Mouse (Mus musculus): ENCODE measurements around the gene Ndufs6. TPM values are rescaled to one million over a fixed set of nuclear protein-coding genes. Genes with fewer than 3 reads are reported as not detected.

The Ndufs6 gene
- total RNA-seq, 1 experiment from 2014 or later = 425 TPM

DNA sequence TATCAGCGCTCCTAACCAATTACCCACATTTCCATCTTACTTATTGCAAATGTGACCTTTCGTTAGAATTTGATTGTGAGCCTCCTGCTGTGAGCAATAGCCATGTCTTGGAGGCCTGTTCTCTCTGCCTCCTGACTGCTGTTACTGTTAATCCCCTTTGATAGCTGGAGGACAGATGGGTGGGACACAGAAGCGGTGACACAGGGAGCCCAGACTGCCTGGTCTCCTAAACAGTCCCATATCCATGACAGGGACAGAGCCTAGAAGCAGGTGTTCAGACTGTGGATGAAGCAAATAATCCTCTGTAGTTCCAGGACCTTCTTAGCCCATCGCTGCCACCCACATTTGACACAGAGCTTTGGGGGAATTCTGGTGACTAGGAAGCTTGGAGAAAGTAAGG is 21.9 kb downstream of the Ndufs6 start:
- DNase-seq = no peak

- DNase-seq = no peak
Observed at GRCm38 (mm10) chr13:73306085-73306410, 22.3 kb downstream of the Ndufs6 start.

- no peak for DNase-seq
Observed at GRCm38 (mm10) chr13:73305398-73306084, 22.8 kb downstream of the Ndufs6 start.

- no peak for DNase-seq
Observed at GRCm38 (mm10) chr13:73304729-73305128, 23.6 kb downstream of the Ndufs6 start.

- DNase-seq = no peak
Observed at GRCm38 (mm10) chr13:73299322-73299721, 29.0 kb downstream of the Ndufs6 start.

DNA sequence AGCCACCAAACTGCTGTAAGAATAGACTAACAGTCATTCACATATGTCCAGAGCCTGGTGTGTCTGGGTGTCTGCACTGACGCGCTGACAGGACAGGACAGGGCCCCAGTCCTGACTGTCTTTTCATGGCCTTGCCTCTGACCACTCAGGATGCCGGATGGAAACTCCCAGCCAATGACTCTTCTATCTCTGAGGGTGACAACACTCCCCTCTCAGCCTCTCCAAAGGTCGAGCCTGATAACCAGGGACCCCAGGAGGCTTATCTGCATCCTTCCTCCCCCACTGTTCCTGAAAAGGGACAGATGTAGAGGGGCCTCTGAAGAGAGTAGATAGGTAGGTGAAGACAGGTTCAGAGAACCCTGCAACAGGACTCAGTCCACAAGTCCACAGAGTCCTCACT is 29.6 kb downstream of the Ndufs6 start:
- no peak for DNase-seq

- DNase-seq = no peak
Observed at GRCm38 (mm10) chr13:73291102-73291501, 37.2 kb downstream of the Ndufs6 start.

- DNase-seq = no peak
Observed at GRCm38 (mm10) chr13:73290206-73290605, 38.1 kb downstream of the Ndufs6 start.

DNA sequence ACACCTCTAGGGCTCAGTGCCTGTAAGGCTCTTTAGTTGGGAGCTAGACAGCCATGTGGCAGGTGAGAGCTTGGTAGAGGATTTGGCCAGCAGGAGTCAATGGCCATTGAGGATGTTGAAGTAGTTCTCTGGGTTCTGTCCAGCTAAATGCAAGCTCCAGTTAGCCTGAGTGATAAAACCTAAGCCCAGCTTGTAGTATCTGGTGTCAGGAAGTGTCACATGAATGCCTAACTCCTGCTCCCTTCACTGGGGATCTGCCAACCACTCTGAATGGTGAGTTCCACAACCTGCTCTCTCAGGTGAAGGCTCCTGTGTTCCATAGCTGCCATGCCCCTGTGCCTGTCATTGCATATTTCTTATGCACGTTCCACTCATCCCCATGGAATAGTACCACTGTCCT is 44.8 kb downstream of the Ndufs6 start:
- DNase-seq = no peak

- DNase-seq = no peak
Observed at GRCm38 (mm10) chr13:73282407-73282806, 45.9 kb downstream of the Ndufs6 start.

- no peak for DNase-seq
Observed at GRCm38 (mm10) chr13:73279196-73279595, 49.1 kb downstream of the Ndufs6 start.

- no peak for DNase-seq
Observed at GRCm38 (mm10) chr13:73277797-73278196, 50.5 kb downstream of the Ndufs6 start.

GRCm38 (mm10) chr13:73277361-73277760 is 51.0 kb downstream of the Ndufs6 start:
- no peak for DNase-seq

GRCm38 (mm10) chr13:73273536-73273935 is 54.8 kb downstream of the Ndufs6 start:
- no peak for DNase-seq

- no peak for DNase-seq
Observed at GRCm38 (mm10) chr13:73272794-73273282, 55.5 kb downstream of the Ndufs6 start.

- DNase-seq = no peak
Observed at GRCm38 (mm10) chr13:73271336-73272242, 56.8 kb downstream of the Ndufs6 start.

DNA sequence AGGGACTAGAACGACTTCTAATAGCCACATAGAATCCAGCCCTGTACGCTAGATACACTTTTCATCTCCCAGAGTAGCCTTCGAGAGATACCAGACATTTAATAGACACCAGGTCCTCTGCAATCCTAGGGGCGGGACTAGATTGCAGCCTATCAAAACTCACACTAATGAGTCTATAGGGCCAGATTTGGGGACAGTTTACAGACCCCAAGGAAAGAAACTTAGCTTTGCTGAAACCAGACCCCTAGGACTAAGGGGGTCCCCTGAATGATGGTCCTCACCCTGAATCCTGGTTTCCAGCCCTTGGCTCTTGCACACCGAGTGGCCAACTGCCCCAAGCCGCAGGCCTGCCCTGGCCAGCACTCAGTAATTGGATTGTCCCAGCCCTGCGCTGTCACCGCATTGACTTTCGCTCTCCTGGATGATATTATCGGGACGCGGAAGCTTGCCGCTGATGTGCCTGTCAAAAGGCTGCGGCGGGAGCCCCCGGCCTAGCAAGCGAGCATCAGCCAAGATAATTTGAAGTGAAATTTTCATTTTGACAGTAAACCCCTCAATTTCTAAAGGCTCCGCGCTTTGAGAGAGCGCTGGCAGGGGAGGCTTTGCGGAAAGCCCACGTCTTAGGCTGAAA is 57.8 kb downstream of the Ndufs6 start:
- DNase-seq = no peak

- no peak for DNase-seq
Observed at GRCm38 (mm10) chr13:73269891-73270290, 58.5 kb downstream of the Ndufs6 start.

Other genes with a start within 250 kb of the Ndufs6 start
- not detected in 2 replicates for gene Irx4, start 68.1 kb downstream of the Ndufs6 start, total RNA-seq (2021)
- 63.2 and 65.9 TPM in 2 replicates for gene Mrpl36, start within 50 bp of the Ndufs6 start, total RNA-seq (2021)
- 17.3 and 18.9 TPM in 2 replicates for gene Lpcat1, start 138.7 kb upstream of the Ndufs6 start, total RNA-seq (2021)
- 0.11 TPM in 1 of 2 replicates, not detected in the other for gene Slc6a3, start 208.2 kb upstream of the Ndufs6 start, total RNA-seq (2021)